Mouse (Mus musculus): ENCODE measurements around the gene Nup153.

- TF ChIP-seq EP300 (IDR thresholded peaks at IDR 0.05; ENCODE audit: low read depth) (no peak), CTCF (IDR thresholded peaks at IDR 0.05; ENCODE audit: low read depth) (no peak)
Observed at GRCm38 (mm10) chr13:46748138-46748873, 20.6 kb upstream of the Nup153 start.

Measured in liver, postnatal 0 days (tissue).